Mouse (Mus musculus): Measurements from ENCODE around the gene Eps15l1. TPM values are rescaled to one million over a fixed set of nuclear protein-coding genes. Genes with fewer than 3 reads are reported as not detected.

Eps15l1 gene
- polyA plus RNA-seq, 1 experiment, result 11.9 TPM

GRCm38 (mm10) chr8:72413839-72414238 is 7.4 kb downstream of the Eps15l1 start:
- Histone ChIP-seq H3K27ac (ENCODE audit: control insufficient read depth, insufficient read depth, low read depth, low read length) (no peak overlapping the region), H3K4me1 (ENCODE audit: control insufficient read depth, insufficient read depth, low read length) (no peaks in the 10 kb centered on the region), H3K36me3 (ENCODE audit: control insufficient read depth, insufficient read depth, low read length) (no peaks in the 10 kb centered on the region), H3K4me3 (ENCODE audit: control insufficient read depth, low read depth, low read length) (no peak overlapping the region), H3K27me3 (ENCODE audit: control insufficient read depth, insufficient read depth, low read length) (no peaks in the 10 kb centered on the region)
- TF ChIP-seq POLR2A (IDR thresholded peaks at IDR 0.05; ENCODE audit: control insufficient read depth, low read depth, low read length), result no peak

GRCm38 (mm10) chr8:72409443-72409842 is 11.8 kb downstream of the Eps15l1 start:
- Histone ChIP-seq H3K4me3 (ENCODE audit: control insufficient read depth, low read depth, low read length) (no peak overlapping the region), H3K36me3 (ENCODE audit: control insufficient read depth, insufficient read depth, low read length) (no peaks in the 10 kb centered on the region), H3K4me1 (ENCODE audit: control insufficient read depth, insufficient read depth, low read length) (no peaks in the 10 kb centered on the region), H3K27me3 (ENCODE audit: control insufficient read depth, insufficient read depth, low read length) (no peaks in the 10 kb centered on the region), H3K27ac (ENCODE audit: control insufficient read depth, insufficient read depth, low read depth, low read length) (no peak overlapping the region)
- TF ChIP-seq CTCF (IDR thresholded peaks at IDR 0.05; ENCODE audit: control insufficient read depth, insufficient read depth, insufficient replicate concordance, low read depth, low read length) (no peak), POLR2A (IDR thresholded peaks at IDR 0.05; ENCODE audit: control insufficient read depth, low read depth, low read length) (no peak)

- no peaks in the 10 kb centered on the region for H3K4me1 ChIP-seq (ENCODE audit: control insufficient read depth, insufficient read depth, low read length)
- TF ChIP-seq CTCF (IDR thresholded peaks at IDR 0.05; ENCODE audit: control insufficient read depth, insufficient read depth, insufficient replicate concordance, low read depth, low read length), result no peak
- TF ChIP-seq POLR2A (IDR thresholded peaks at IDR 0.05; ENCODE audit: control insufficient read depth, low read depth, low read length), result no peak
- no peaks in the 10 kb centered on the region for H3K27me3 ChIP-seq (ENCODE audit: control insufficient read depth, insufficient read depth, low read length)
- H3K4me3 ChIP-seq (ENCODE audit: control insufficient read depth, low read depth, low read length), result no peak overlapping the region
- H3K36me3 ChIP-seq (ENCODE audit: control insufficient read depth, insufficient read depth, low read length), result no peaks in the 10 kb centered on the region
- no peak overlapping the region for H3K27ac ChIP-seq (ENCODE audit: control insufficient read depth, insufficient read depth, low read depth, low read length)
Measured at GRCm38 (mm10) chr8:72407878-72408277, 13.4 kb downstream of the Eps15l1 start.

DNA sequence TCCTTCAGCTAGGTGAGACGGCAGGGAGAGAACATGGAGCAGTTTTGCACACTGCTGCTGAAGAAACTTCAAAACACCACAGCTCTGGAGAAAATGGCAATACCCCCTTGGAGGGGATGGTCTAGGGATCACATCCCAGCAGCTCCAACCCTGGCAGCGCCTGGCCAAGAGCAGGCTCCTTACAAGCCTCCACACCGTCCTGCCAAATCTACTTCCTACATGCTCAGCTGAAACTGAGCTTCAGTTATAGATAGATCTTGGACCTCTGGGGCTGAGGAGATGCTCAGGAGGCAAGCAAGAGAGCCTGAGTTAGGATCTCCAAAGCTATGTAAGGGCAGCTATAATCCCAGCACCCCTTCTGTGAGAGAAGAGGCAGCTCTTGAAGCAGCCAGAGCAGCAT is 18.3 kb downstream of the Eps15l1 start:
- H3K27ac ChIP-seq (ENCODE audit: control insufficient read depth, insufficient read depth, low read depth, low read length), result no peak overlapping the region
- TF ChIP-seq CTCF (IDR thresholded peaks at IDR 0.05; ENCODE audit: control insufficient read depth, insufficient read depth, insufficient replicate concordance, low read depth, low read length) (no peak), POLR2A (IDR thresholded peaks at IDR 0.05; ENCODE audit: control insufficient read depth, low read depth, low read length) (no peak)
- no peaks in the 10 kb centered on the region for H3K27me3 ChIP-seq (ENCODE audit: control insufficient read depth, insufficient read depth, low read length)
- no peak overlapping the region for H3K4me3 ChIP-seq (ENCODE audit: control insufficient read depth, low read depth, low read length)
- no peaks in the 10 kb centered on the region for H3K4me1 ChIP-seq (ENCODE audit: control insufficient read depth, insufficient read depth, low read length)
- no peaks in the 10 kb centered on the region; the same call in 1 of the 2 replicates for H3K36me3 ChIP-seq (ENCODE audit: control insufficient read depth, insufficient read depth, low read length)

DNA sequence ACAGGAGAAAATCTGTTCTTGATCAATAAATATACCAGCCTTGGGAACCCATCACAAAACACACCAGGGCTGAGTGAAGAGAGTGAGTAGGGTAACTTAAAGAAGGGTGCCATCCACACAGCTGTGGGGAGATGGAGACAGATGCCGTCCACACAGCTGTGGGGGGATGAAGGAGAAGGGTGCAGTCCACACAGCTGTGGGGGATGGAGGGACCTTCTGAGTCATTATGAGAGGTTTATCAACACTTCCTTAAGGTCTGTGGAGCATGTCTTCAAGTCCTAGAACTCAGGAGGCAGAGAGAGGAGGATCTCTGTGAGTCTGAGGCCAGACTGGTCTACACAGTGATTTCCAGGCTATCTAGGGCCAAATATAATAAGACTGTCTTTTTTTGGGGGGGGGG is 19.9 kb downstream of the Eps15l1 start:
- TF ChIP-seq POLR2A (IDR thresholded peaks at IDR 0.05; ENCODE audit: control insufficient read depth, low read depth, low read length) (no peak), CTCF (IDR thresholded peaks at IDR 0.05; ENCODE audit: control insufficient read depth, insufficient read depth, insufficient replicate concordance, low read depth, low read length) (no peak)
- H3K27ac ChIP-seq (ENCODE audit: control insufficient read depth, insufficient read depth, low read depth, low read length), result no peak overlapping the region
- H3K4me3 ChIP-seq (ENCODE audit: control insufficient read depth, low read depth, low read length), result no peak overlapping the region
- no peaks in the 10 kb centered on the region; the same call in 1 of the 2 replicates for H3K36me3 ChIP-seq (ENCODE audit: control insufficient read depth, insufficient read depth, low read length)
- no peaks in the 10 kb centered on the region for H3K4me1 ChIP-seq (ENCODE audit: control insufficient read depth, insufficient read depth, low read length)
- H3K27me3 ChIP-seq (ENCODE audit: control insufficient read depth, insufficient read depth, low read length), result no peaks in the 10 kb centered on the region

GRCm38 (mm10) chr8:72385737-72386136 is 35.5 kb downstream of the Eps15l1 start:
- Histone ChIP-seq H3K4me3 (ENCODE audit: control insufficient read depth, low read depth, low read length) (no peak overlapping the region), H3K27me3 (ENCODE audit: control insufficient read depth, insufficient read depth, low read length) (no peaks in the 10 kb centered on the region), H3K4me1 (ENCODE audit: control insufficient read depth, insufficient read depth, low read length) (no peaks in the 10 kb centered on the region), H3K27ac (ENCODE audit: control insufficient read depth, insufficient read depth, low read depth, low read length) (no peak overlapping the region), H3K36me3 (ENCODE audit: control insufficient read depth, insufficient read depth, low read length) (peaks cover 6% of the 10 kb centered on the region)
- TF ChIP-seq CTCF (IDR thresholded peaks at IDR 0.05; ENCODE audit: control insufficient read depth, insufficient read depth, insufficient replicate concordance, low read depth, low read length) (no peak), POLR2A (IDR thresholded peaks at IDR 0.05; ENCODE audit: control insufficient read depth, low read depth, low read length) (no peak)

DNA sequence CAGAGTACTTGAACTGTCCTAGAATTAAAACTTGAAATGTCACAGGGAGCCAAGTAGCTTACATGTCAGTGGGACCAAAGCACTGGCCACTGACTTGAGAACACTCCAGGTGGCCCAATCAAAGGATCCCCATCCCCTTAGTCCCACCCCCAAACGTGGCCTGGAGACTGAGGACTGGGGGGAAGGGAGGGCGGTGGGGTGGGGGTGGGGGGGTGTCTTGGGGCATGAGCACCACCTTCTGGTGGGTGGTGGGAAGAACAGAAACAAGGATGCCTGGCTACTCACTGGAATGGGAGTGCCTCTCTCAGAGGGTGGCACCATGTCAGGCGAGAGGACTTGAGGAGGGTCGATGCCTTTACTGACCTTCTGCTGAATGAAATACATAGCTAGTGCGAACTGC is 38.9 kb downstream of the Eps15l1 start:
- H3K36me3 ChIP-seq (ENCODE audit: control insufficient read depth, insufficient read depth, low read length), result peaks cover 4% of the 10 kb centered on the region
- no peaks in the 10 kb centered on the region for H3K4me1 ChIP-seq (ENCODE audit: control insufficient read depth, insufficient read depth, low read length)
- H3K27ac ChIP-seq (ENCODE audit: control insufficient read depth, insufficient read depth, low read depth, low read length), result no peak overlapping the region
- H3K4me3 ChIP-seq (ENCODE audit: control insufficient read depth, low read depth, low read length), result no peak overlapping the region
- H3K27me3 ChIP-seq (ENCODE audit: control insufficient read depth, insufficient read depth, low read length), result no peaks in the 10 kb centered on the region
- TF ChIP-seq CTCF (IDR thresholded peaks at IDR 0.05; ENCODE audit: control insufficient read depth, insufficient read depth, insufficient replicate concordance, low read depth, low read length) (no peak), POLR2A (IDR thresholded peaks at IDR 0.05; ENCODE audit: control insufficient read depth, low read depth, low read length) (no peak)

- no peak overlapping the region for H3K4me3 ChIP-seq (ENCODE audit: control insufficient read depth, low read depth, low read length)
- H3K4me1 ChIP-seq (ENCODE audit: control insufficient read depth, insufficient read depth, low read length), result no peaks in the 10 kb centered on the region
- H3K27me3 ChIP-seq (ENCODE audit: control insufficient read depth, insufficient read depth, low read length), result no peaks in the 10 kb centered on the region
- TF ChIP-seq POLR2A (IDR thresholded peaks at IDR 0.05; ENCODE audit: control insufficient read depth, low read depth, low read length), result no peak
- no peak for TF ChIP-seq CTCF (IDR thresholded peaks at IDR 0.05; ENCODE audit: control insufficient read depth, insufficient read depth, insufficient replicate concordance, low read depth, low read length)
- H3K36me3 ChIP-seq (ENCODE audit: control insufficient read depth, insufficient read depth, low read length), result peaks cover 1% of the 10 kb centered on the region; the same call in 1 of the 2 replicates
- no peak overlapping the region for H3K27ac ChIP-seq (ENCODE audit: control insufficient read depth, insufficient read depth, low read depth, low read length)
Measured at GRCm38 (mm10) chr8:72380656-72381055, 40.6 kb downstream of the Eps15l1 start.

All from testis, adult 2 months (tissue).